Mouse (Mus musculus) neutrophil, adult 59 days (primary cell): ENCODE results near the gene Cblb. TPM values are rescaled to one million over a fixed set of nuclear protein-coding genes. Genes with fewer than 3 reads are reported as not detected.

Experiments used
- total RNA-seq, 2 experiments: library from RNA; stranded (reverse); gene quantifications; 1 replicate in 1 of 2; 2 replicates in 1 of 2; pipeline ENCODE4 v1.2.4; 2023

The Cblb gene
- total RNA-seq = 10 to 100 TPM; 13.8 to 13.9 TPM

GRCm38 (mm10) chr16:52031091-52031689 is at the start of gene Cblb:
Gene Cblb (plus strand): TSS chr16:52031225.

